Mouse (Mus musculus): ENCODE measurements around the gene Eif3k.

DNA sequence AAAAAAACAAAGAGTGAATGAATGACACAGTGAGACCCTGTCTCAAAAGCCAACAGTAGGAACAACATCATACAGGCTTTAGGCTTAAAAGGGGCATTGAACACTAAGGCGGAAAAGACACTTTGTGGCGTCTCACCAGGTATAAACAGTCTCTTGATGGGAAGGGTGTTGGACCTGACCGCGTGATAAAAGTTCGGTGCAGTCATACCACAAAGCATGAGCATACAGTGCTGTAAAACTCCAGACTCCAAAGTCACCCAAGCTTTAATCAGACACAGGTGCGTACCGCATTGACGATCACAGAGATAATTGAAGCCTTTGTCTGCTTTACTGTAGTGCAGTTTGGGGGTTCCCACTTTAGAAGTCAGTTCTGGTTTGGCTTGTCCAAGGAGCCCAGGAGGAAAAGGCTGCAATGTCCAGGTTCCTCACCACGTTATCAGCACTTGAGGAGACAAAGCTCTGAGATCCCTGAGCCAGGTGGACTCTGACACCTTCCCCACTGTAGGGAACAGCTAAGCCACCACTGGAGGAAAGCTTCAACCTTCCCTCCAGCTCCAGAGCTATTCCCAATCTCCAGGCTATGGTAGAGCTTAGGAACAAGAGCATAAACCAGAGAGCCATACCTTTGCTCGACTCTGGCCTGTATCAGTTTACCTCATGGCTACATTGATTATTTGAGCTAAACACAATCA lies 31.2 kb downstream of the Eif3k start:
- no peak for TF ChIP-seq CTCF (IDR thresholded peaks at IDR 0.05; ENCODE audit: control insufficient read depth, insufficient read depth, insufficient read length)
- no peak for TF ChIP-seq USF1 (IDR thresholded peaks at IDR 0.05; ENCODE audit: low read depth)
- no peak for TF ChIP-seq MYOD1 (IDR thresholded peaks at IDR 0.05; ENCODE audit: control insufficient read depth, insufficient read length, low read depth)

Data from C2C12 (cell line).